Mouse (Mus musculus): ENCODE results near the gene Slc38a8. TPM values are rescaled to one million over a fixed set of nuclear protein-coding genes. Genes with fewer than 3 reads are reported as not detected.

Gene Slc38a8
- not detected in 2 replicates for polyA plus RNA-seq (2012; ENCODE audit: insufficient read depth, low replicate concordance)

GRCm38 (mm10) chr8:119501598-119501997 lies at the start of gene Slc38a8:
Slc38a8 (minus strand) TSS chr8:119501698.
- Histone ChIP-seq H3K4me1 (peaks cover 30% of the 10 kb centered on the region), H3K27me3 (replicated peaks) (peaks cover 51% of the 10 kb centered on the region), H3K4me3 (replicated peaks) (no peak within 1 kb of the TSS), H3K36me3 (replicated peaks; ENCODE audit: low read length) (peaks cover 22% of the 10 kb centered on the region), H3K9me3 (no peaks in the 10 kb centered on the region)
- TF ChIP-seq FLI1 (IDR thresholded peaks at IDR 0.05; ENCODE audit: low read length) = no peak
- no peak for TF ChIP-seq GATA1 (IDR thresholded peaks at IDR 0.05; ENCODE audit: borderline replicate concordance, low read length)

- Histone ChIP-seq H3K4me3 (replicated peaks) (no peak overlapping the region), H3K4me1 (peaks cover 48% of the 10 kb centered on the region), H3K27me3 (replicated peaks) (no peaks in the 10 kb centered on the region), H3K36me3 (replicated peaks; ENCODE audit: low read length) (peaks cover 68% of the 10 kb centered on the region), H3K9me3 (no peaks in the 10 kb centered on the region)
- TF ChIP-seq FLI1 (IDR thresholded peaks at IDR 0.05; ENCODE audit: low read length) = no peak
- TF ChIP-seq GATA1 (IDR thresholded peaks at IDR 0.05; ENCODE audit: borderline replicate concordance, low read length) = no peak
Observed at GRCm38 (mm10) chr8:119548560-119549113, 47.1 kb upstream of the Slc38a8 start.

- Histone ChIP-seq H3K36me3 (replicated peaks; ENCODE audit: low read length) (peaks cover 82% of the 10 kb centered on the region), H3K9me3 (no peaks in the 10 kb centered on the region), H3K4me3 (replicated peaks) (no peak overlapping the region), H3K4me1 (peaks cover 33% of the 10 kb centered on the region), H3K27me3 (replicated peaks) (no peaks in the 10 kb centered on the region)
- no peak for TF ChIP-seq FLI1 (IDR thresholded peaks at IDR 0.05; ENCODE audit: low read length)
- no peak for TF ChIP-seq GATA1 (IDR thresholded peaks at IDR 0.05; ENCODE audit: borderline replicate concordance, low read length)
Observed at GRCm38 (mm10) chr8:119547019-119547691, 45.7 kb upstream of the Slc38a8 start.

GRCm38 (mm10) chr8:119545791-119546190 lies 44.3 kb upstream of the Slc38a8 start:
- no peaks in the 10 kb centered on the region for H3K27me3 ChIP-seq (replicated peaks)
- TF ChIP-seq GATA1 (IDR thresholded peaks at IDR 0.05; ENCODE audit: borderline replicate concordance, low read length) (no peak), FLI1 (IDR thresholded peaks at IDR 0.05; ENCODE audit: low read length) (no peak)
- peaks cover 94% of the 10 kb centered on the region for H3K36me3 ChIP-seq (replicated peaks; ENCODE audit: low read length)
- no peak overlapping the region for H3K4me3 ChIP-seq (replicated peaks)
- H3K4me1 ChIP-seq = peaks cover 22% of the 10 kb centered on the region
- H3K9me3 ChIP-seq = no peaks in the 10 kb centered on the region

GRCm38 (mm10) chr8:119545180-119545579 lies 43.7 kb upstream of the Slc38a8 start:
- Histone ChIP-seq H3K27me3 (replicated peaks) (no peaks in the 10 kb centered on the region), H3K36me3 (replicated peaks; ENCODE audit: low read length) (peaks cover 97% of the 10 kb centered on the region), H3K9me3 (no peaks in the 10 kb centered on the region), H3K4me1 (peaks cover 19% of the 10 kb centered on the region), H3K4me3 (replicated peaks) (no peak overlapping the region)
- no peak for TF ChIP-seq GATA1 (IDR thresholded peaks at IDR 0.05; ENCODE audit: borderline replicate concordance, low read length)
- TF ChIP-seq FLI1 (IDR thresholded peaks at IDR 0.05; ENCODE audit: low read length) = no peak

GRCm38 (mm10) chr8:119544606-119545005 lies 43.1 kb upstream of the Slc38a8 start:
- Histone ChIP-seq H3K36me3 (replicated peaks; ENCODE audit: low read length) (peaks cover 97% of the 10 kb centered on the region), H3K27me3 (replicated peaks) (no peaks in the 10 kb centered on the region), H3K4me1 (peaks cover 19% of the 10 kb centered on the region), H3K9me3 (no peaks in the 10 kb centered on the region), H3K4me3 (replicated peaks) (no peak overlapping the region)
- TF ChIP-seq GATA1 (IDR thresholded peaks at IDR 0.05; ENCODE audit: borderline replicate concordance, low read length) (no peak), FLI1 (IDR thresholded peaks at IDR 0.05; ENCODE audit: low read length) (no peak)

- no peak for TF ChIP-seq FLI1 (IDR thresholded peaks at IDR 0.05; ENCODE audit: low read length)
- no peak for TF ChIP-seq GATA1 (IDR thresholded peaks at IDR 0.05; ENCODE audit: borderline replicate concordance, low read length)
- Histone ChIP-seq H3K27me3 (replicated peaks) (no peaks in the 10 kb centered on the region), H3K36me3 (replicated peaks; ENCODE audit: low read length) (peaks cover 100% of the 10 kb centered on the region), H3K9me3 (no peaks in the 10 kb centered on the region), H3K4me3 (replicated peaks) (no peak overlapping the region), H3K4me1 (peaks cover 11% of the 10 kb centered on the region)
Observed at GRCm38 (mm10) chr8:119531973-119532372, 30.5 kb upstream of the Slc38a8 start.

GRCm38 (mm10) chr8:119531397-119531796 lies 29.9 kb upstream of the Slc38a8 start:
- peaks cover 98% of the 10 kb centered on the region for H3K36me3 ChIP-seq (replicated peaks; ENCODE audit: low read length)
- peaks cover 5% of the 10 kb centered on the region; the same call in 1 of the 2 replicates for H3K4me1 ChIP-seq

GRCm38 (mm10) chr8:119530937-119531336 lies 29.4 kb upstream of the Slc38a8 start:
- Histone ChIP-seq H3K9me3 (no peaks in the 10 kb centered on the region), H3K4me3 (replicated peaks) (no peak overlapping the region), H3K36me3 (replicated peaks; ENCODE audit: low read length) (peaks cover 95% of the 10 kb centered on the region), H3K4me1 (peaks cover 5% of the 10 kb centered on the region; the same call in 1 of the 2 replicates), H3K27me3 (replicated peaks) (no peaks in the 10 kb centered on the region)
- TF ChIP-seq FLI1 (IDR thresholded peaks at IDR 0.05; ENCODE audit: low read length) (no peak), GATA1 (IDR thresholded peaks at IDR 0.05; ENCODE audit: borderline replicate concordance, low read length) (no peak)

More at GRCm38 (mm10) chr8:119531397-119531796, 29.9 kb upstream of the Slc38a8 start:
- Histone ChIP-seq H3K9me3 (no peaks in the 10 kb centered on the region), H3K27me3 (replicated peaks) (no peaks in the 10 kb centered on the region), H3K4me3 (replicated peaks) (no peak overlapping the region)
- no peak for TF ChIP-seq GATA1 (IDR thresholded peaks at IDR 0.05; ENCODE audit: borderline replicate concordance, low read length)
- no peak for TF ChIP-seq FLI1 (IDR thresholded peaks at IDR 0.05; ENCODE audit: low read length)

- Histone ChIP-seq H3K27me3 (replicated peaks) (no peaks in the 10 kb centered on the region), H3K4me1 (peaks cover 8% of the 10 kb centered on the region; the same call in 1 of the 2 replicates), H3K36me3 (replicated peaks; ENCODE audit: low read length) (peaks cover 95% of the 10 kb centered on the region), H3K4me3 (replicated peaks) (no peak overlapping the region), H3K9me3 (no peaks in the 10 kb centered on the region)
- TF ChIP-seq FLI1 (IDR thresholded peaks at IDR 0.05; ENCODE audit: low read length) (no peak), GATA1 (IDR thresholded peaks at IDR 0.05; ENCODE audit: borderline replicate concordance, low read length) (no peak)
Observed at GRCm38 (mm10) chr8:119528762-119529161, 27.3 kb upstream of the Slc38a8 start.

All from megakaryocyte, embryonic 14.5 days (primary cell).